Mouse (Mus musculus): ENCODE measurements at regions not wholly inside any gene's neighbourhood (a gene's known extent, or its start where the extent isn't known, plus 50 kb on each side); places are given as distances from the start of the nearest gene placed in this dataset.

DNA sequence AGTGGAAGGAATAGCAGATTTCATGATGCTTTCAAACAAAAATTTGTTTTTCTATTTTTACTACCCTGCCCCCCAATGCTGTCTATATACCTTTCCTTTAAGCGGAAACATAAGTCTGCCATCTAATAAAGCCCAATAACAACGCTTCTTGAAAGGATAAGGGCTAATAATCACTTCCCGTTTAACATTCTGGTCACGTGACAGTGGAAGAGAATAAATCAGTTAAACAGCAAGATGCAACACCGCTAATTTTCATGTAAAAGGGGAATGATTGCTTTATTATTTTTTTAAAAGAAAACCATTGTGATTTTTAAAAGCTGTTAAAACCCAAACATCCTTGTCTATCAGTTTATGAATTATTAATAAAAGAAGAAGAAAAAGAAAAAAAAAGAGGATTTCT lies 178.9 kb upstream of the Tle4 start:
- TF ChIP-seq CTCF (IDR thresholded peaks at IDR 0.05; ENCODE audit: insufficient read depth, low read depth, low read length) (no peak), POLR2A (IDR thresholded peaks at IDR 0.05; ENCODE audit: insufficient read depth, low read depth, low read length) (no peak)
